Mouse (Mus musculus) liver, adult 2 months (tissue): ENCODE results near the gene Ak8.

Source experiments
- CTCF ChIP-seq: fragments of 200-500 bp; IDR thresholded peaks from 2 replicates; pipeline ENCODE4 v1.5.1; 2011; ENCODE audit warnings: low read depth, low read length, control low read depth
- POLR2A ChIP-seq: fragments of 200-500 bp; IDR thresholded peaks from 2 replicates; pipeline ENCODE4 v1.6.1; 2011; ENCODE audit warnings: low read length, control low read depth; ENCODE audit not compliant: insufficient read depth; ENCODE audit errors: extremely low read depth

DNA sequence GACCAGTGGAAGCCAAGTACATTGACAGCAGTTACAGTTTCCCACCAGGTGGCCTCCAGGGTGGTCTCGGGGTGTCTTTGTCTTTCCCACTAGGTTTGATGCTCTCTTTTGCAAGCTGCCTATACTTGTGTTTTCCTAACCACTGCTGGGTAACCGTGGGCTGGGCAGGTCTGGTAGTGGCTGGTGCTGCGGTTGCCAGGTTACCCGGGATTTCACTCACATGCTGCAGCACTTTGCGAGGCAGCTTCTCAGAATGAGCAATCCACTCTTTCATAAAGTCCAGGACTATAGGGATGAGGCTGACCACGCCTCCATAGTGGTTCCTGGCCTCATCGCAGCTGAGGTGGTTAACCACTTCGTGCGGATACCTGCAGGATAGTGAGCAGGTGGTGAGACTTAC, 7.3 kb upstream of the Ak8 start:
- TF ChIP-seq POLR2A, result no peak
- TF ChIP-seq CTCF, result no peak
